Comparison of ENCODE assay signal across 9 mouse cellular contexts in the genomic region with DNA sequence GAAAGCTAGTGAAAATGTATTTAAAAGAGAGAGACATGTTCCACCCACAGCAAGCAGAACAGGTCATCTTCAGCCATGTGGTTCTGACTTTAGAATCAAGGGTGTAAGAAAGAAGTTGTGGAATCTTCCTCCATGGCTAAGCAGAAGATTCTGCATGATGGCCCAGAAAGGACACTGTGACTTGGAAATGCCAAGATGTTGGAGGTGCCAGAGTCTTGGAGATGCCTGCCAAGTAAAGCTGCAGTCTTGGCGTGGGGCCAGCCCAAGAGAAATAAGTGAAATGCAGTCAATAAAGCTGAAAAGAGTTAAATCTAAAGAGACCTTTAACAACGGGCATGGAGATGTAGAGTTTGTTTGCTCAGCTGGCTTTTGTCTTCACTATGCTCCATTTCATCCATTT. TPM values are rescaled to one million over a fixed set of nuclear protein-coding genes. Genes with fewer than 3 reads are reported as not detected.
DNase-seq lines count a peak whose midpoint lies in the region; ATAC-seq lines count a peak whose summit lies in the region.
"Had no signal": no experiment of that assay in that cellular context is flagged by ENCODE, and none has a peak within 500 bp of the region (broad histone marks: within the 10 kb centered on the region; RNA-seq: fewer than 3 reads in every experiment).

No protein-coding gene starts in this region.

- ATAC-seq in CD4-positive, CD25-positive, alpha-beta regulatory T cell, adult 4 months, result no peak

- peak; percentile 3 for DNase-seq in kidney, adult 18-20 months
- DNase-seq in kidney, adult 9 months, result no peak
- DNase-seq in right cerebral cortex, adult 18-20 months, result peak; percentile 35
- DNase-seq in right cerebral cortex, postnatal 25 days, result no peak
- peak; percentile 71 to 81 for DNase-seq in cerebellum, postnatal 25 days
- no peak for DNase-seq in thymus, postnatal 14 days
- DNase-seq: gastrocnemius, postnatal 14 days; lung, postnatal 14 days had no signal

RNA-seq across cellular contexts. Expression of a gene that starts 42.0 kb away (rescaled TPM):
- polyA plus RNA-seq in CD4-positive, CD25-positive, alpha-beta regulatory T cell, adult 4 months (2017; shearing (Covaris generic)), result not detected

Comparison
In these comparisons a context has a peak if more than half of its experiments do, and no peak if none do; other contexts are left out.
1. DNase-seq: peak in kidney, adult 18-20 months (single experiment), right cerebral cortex, adult 18-20 months (single experiment) and cerebellum, postnatal 25 days (2 of 2); none in kidney, adult 9 months (single experiment), right cerebral cortex, postnatal 25 days (single experiment) and thymus, postnatal 14 days (single experiment).